Mouse (Mus musculus) forebrain, embryonic 12.5 days (tissue): Measurements from ENCODE around the gene Lcp1. TPM values are rescaled to one million over a fixed set of nuclear protein-coding genes. Genes with fewer than 3 reads are reported as not detected.

Experiments
- ATAC-seq: fragments of 200-750 bp; cut with Nextera tagmentation; 2 replicates; pipeline ENCODE4 v1.8.0; 2017; ENCODE audit warnings: moderate TSS enrichment; ENCODE audit not compliant: low FRiP score
- H3K27ac ChIP-seq: fragments of 300-500 bp; sonication (generic); 2 replicates; pipeline ENCODE4 v1.5.1; 2016; ENCODE audit warnings: mild to moderate bottlenecking
- H3K27me3 ChIP-seq: fragments of 300-500 bp; sonication (generic); 2 replicates; pipeline ENCODE4 v1.6.1; 2016; ENCODE audit warnings: mild to moderate bottlenecking
- H3K36me3 ChIP-seq: fragments of 300-500 bp; sonication (generic); replicated peaks from 2 replicates; pipeline ENCODE4 v1.6.1; 2016; ENCODE audit warnings: mild to moderate bottlenecking
- H3K4me1 ChIP-seq: fragments of 300-500 bp; sonication (generic); 2 replicates; pipeline ENCODE4 v1.6.1; 2016
- H3K4me2 ChIP-seq: fragments of 300-500 bp; sonication (generic); 2 replicates; pipeline ENCODE4 v1.6.1; 2016; ENCODE audit warnings: mild to moderate bottlenecking, moderate library complexity
- H3K4me3 ChIP-seq: fragments of 300-500 bp; sonication (generic); replicated peaks from 2 replicates; pipeline ENCODE4 v1.5.1; 2016; ENCODE audit warnings: mild to moderate bottlenecking
- H3K9ac ChIP-seq: fragments of 300-500 bp; sonication (generic); 2 replicates; pipeline ENCODE4 v1.6.1; 2016; ENCODE audit warnings: mild to moderate bottlenecking
- H3K9me3 ChIP-seq: fragments of 300-500 bp; sonication (generic); 2 replicates; pipeline ENCODE4 v1.6.1; 2016
- WGBS: fragments of 180-500 bp; shearing (Covaris S2); methylation state at CpG from one replicate; pipeline ENCODE4 v1.1.7; 2016; 5-methylcytosine and 5-hydroxymethylcytosine counted together
- polyA plus RNA-seq: library from polyadenylated mRNA; unstranded; fragments of >200 nt; fragmentation: Nextera tagmentation; extraction: Ambion mirVana; gene quantifications from 2 replicates; pipeline ENCODE4 v1.2.1, GENCODE M21; 2016

Gene Lcp1
- polyA plus RNA-seq, 1 experiment from 2014 or later, result 18.8 TPM

DNA sequence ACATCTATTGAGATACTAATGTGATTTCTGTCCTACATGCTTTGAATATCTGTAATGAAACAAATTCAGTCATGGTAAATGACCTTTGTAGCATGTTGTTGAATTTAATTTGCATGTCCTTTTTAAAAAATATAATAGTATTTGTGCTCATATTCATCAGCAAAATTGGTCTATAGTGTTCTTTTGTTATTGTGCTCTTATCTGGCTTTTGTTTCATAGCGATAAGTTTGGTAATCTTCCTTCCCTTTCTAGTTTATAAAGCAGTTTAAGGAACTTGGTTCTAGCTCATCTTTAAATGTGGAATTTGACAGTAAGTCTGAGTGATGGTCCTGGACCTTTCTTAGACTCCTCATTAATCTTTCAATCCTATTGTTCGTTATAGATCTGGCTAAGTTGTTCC is 28.5 kb downstream of the Lcp1 start:
- no peaks in the 10 kb centered on the region for H3K4me1 ChIP-seq
- H3K4me2 ChIP-seq, result no peak overlapping the region
- H3K4me3 ChIP-seq, result no peak overlapping the region
- WGBS, result 93% methylated on average over 2 of the region's 2 CpGs
- H3K36me3 ChIP-seq, result no peaks in the 10 kb centered on the region
- no peaks in the 10 kb centered on the region for H3K9me3 ChIP-seq
- ATAC-seq, result no peak
- no peaks in the 10 kb centered on the region for H3K27me3 ChIP-seq
- H3K9ac ChIP-seq, result no peak overlapping the region
- no peak overlapping the region for H3K27ac ChIP-seq

- H3K9me3 ChIP-seq, result no peaks in the 10 kb centered on the region
- H3K27me3 ChIP-seq, result no peaks in the 10 kb centered on the region
- WGBS, result 91% methylated on average over 8 of the region's 8 CpGs
- no peak for ATAC-seq
- no peak overlapping the region for H3K4me2 ChIP-seq
- no peaks in the 10 kb centered on the region for H3K36me3 ChIP-seq
- H3K4me3 ChIP-seq, result no peak overlapping the region
- no peak overlapping the region for H3K27ac ChIP-seq
- no peak overlapping the region for H3K9ac ChIP-seq
- H3K4me1 ChIP-seq, result no peaks in the 10 kb centered on the region
These were observed 33.0 kb downstream of the Lcp1 start for GRCm38 (mm10) chr14:75163866-75164265.

DNA sequence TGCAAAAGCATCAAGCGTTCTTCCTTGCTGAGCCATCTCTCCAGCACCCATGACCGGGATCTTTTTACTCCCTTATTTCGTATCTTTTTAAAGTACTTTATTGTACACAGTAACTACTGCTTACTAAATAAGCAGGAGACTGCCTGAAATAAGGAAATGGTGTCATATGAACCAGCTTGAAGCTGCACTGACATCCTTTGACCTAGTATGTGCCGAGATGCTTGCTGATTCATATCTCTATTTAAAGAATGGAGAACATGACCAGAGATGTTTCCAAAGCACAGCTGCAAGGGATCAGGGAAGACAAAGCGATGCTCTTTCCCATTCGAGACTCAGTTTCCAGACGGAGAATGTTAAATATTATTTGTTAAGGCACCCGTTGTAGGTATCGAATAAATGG is 33.4 kb downstream of the Lcp1 start:
- no peak overlapping the region for H3K27ac ChIP-seq
- ATAC-seq, result no peak
- no peak overlapping the region for H3K9ac ChIP-seq
- H3K9me3 ChIP-seq, result no peaks in the 10 kb centered on the region
- H3K36me3 ChIP-seq, result no peaks in the 10 kb centered on the region
- H3K4me3 ChIP-seq, result no peak overlapping the region
- no peaks in the 10 kb centered on the region for H3K4me1 ChIP-seq
- 93% methylated on average over 9 of the region's 9 CpGs for WGBS
- H3K4me2 ChIP-seq, result no peak overlapping the region
- H3K27me3 ChIP-seq, result no peaks in the 10 kb centered on the region

DNA sequence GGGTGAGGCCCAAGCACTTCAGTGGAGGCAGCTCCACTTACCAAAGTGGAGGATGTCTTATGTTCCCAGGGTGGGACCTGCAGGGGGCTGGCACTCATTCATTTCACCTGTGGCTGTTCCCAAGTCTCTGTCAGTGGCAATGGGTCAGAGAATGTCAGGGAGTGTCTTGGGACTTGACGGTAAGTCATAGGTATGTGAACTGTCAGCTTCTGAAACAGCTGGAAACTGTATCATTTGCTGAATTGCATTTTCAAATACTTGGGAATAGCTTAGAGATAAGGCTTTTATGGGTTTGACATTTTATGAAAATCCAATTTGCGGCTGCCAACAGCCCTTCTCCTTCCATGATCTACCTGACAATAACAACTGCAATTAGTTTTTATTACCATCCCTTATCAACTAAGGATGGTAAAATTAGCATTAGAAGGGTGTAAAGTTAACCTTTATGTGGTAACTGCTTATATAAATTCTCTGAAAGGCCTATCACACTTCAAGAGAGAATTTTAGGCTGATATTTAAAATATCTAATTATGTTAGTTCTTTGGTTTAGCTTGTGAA is 34.8 kb downstream of the Lcp1 start:
- 90% methylated on average over 2 of the region's 2 CpGs for WGBS
- H3K4me3 ChIP-seq, result no peak overlapping the region
- ATAC-seq, result no peak
- no peak overlapping the region for H3K9ac ChIP-seq
- no peaks in the 10 kb centered on the region for H3K4me1 ChIP-seq
- no peaks in the 10 kb centered on the region for H3K36me3 ChIP-seq
- H3K27me3 ChIP-seq, result no peaks in the 10 kb centered on the region
- no peak overlapping the region for H3K4me2 ChIP-seq
- H3K27ac ChIP-seq, result no peak overlapping the region
- H3K9me3 ChIP-seq, result no peaks in the 10 kb centered on the region

DNA sequence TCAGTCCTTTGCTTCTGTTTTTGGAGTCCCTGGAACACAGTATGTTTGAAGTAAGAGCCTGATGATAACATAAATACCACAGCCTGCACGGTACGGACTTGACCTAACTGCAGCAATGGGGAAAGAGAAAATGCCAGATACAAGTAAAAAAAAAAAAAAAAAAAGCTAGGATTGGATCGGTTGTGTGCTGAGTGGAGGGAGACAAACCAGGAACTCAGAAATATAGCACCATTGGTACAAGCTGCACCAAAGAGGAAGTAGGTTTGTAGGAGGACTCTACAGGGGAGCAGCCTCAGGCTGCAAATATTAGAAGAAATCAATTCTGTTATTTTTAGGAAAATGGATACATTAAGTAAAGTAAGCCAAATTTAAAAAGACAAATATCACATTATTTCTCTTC is 37.6 kb downstream of the Lcp1 start:
- H3K9ac ChIP-seq, result no peak overlapping the region
- ATAC-seq, result no peak
- H3K27me3 ChIP-seq, result no peaks in the 10 kb centered on the region
- 93% methylated on average over 3 of the region's 3 CpGs for whole genome bisulfite sequencing
- H3K36me3 ChIP-seq, result no peaks in the 10 kb centered on the region
- H3K4me1 ChIP-seq, result no peaks in the 10 kb centered on the region
- H3K4me3 ChIP-seq, result no peak overlapping the region
- H3K27ac ChIP-seq, result no peak overlapping the region
- no peak overlapping the region for H3K4me2 ChIP-seq
- H3K9me3 ChIP-seq, result no peaks in the 10 kb centered on the region

GRCm38 (mm10) chr14:75170546-75170945 is 39.6 kb downstream of the Lcp1 start:
- H3K9me3 ChIP-seq, result no peaks in the 10 kb centered on the region
- no peaks in the 10 kb centered on the region for H3K27me3 ChIP-seq
- ATAC-seq, result no peak
- H3K4me2 ChIP-seq, result no peak overlapping the region
- no peaks in the 10 kb centered on the region for H3K4me1 ChIP-seq
- no peaks in the 10 kb centered on the region for H3K36me3 ChIP-seq
- 80% methylated on average over 1 of the region's 1 CpGs for WGBS
- H3K4me3 ChIP-seq, result no peak overlapping the region
- no peak overlapping the region for H3K27ac ChIP-seq
- H3K9ac ChIP-seq, result no peak overlapping the region

- no peak for ATAC-seq
- Histone ChIP-seq H3K27ac (no peak overlapping the region), H3K9me3 (no peaks in the 10 kb centered on the region), H3K4me3 (no peak overlapping the region), H3K36me3 (no peaks in the 10 kb centered on the region), H3K9ac (no peak overlapping the region), H3K4me2 (no peak overlapping the region), H3K4me1 (no peaks in the 10 kb centered on the region), H3K27me3 (no peaks in the 10 kb centered on the region)
- 87% methylated on average over 8 of the region's 8 CpGs for WGBS
These were observed 43.4 kb downstream of the Lcp1 start for GRCm38 (mm10) chr14:75174296-75174695.

- Histone ChIP-seq H3K27me3 (no peaks in the 10 kb centered on the region), H3K4me1 (no peaks in the 10 kb centered on the region), H3K9me3 (no peaks in the 10 kb centered on the region), H3K27ac (no peak overlapping the region), H3K4me3 (no peak overlapping the region), H3K36me3 (no peaks in the 10 kb centered on the region), H3K9ac (no peak overlapping the region), H3K4me2 (no peak overlapping the region)
- no peak for ATAC-seq
- WGBS, result 88% methylated on average over 9 of the region's 9 CpGs
These were observed 44.0 kb downstream of the Lcp1 start for GRCm38 (mm10) chr14:75174731-75175555.

- no peak overlapping the region for H3K4me2 ChIP-seq
- H3K27me3 ChIP-seq, result no peaks in the 10 kb centered on the region
- H3K27ac ChIP-seq, result no peak overlapping the region
- H3K4me1 ChIP-seq, result no peaks in the 10 kb centered on the region
- H3K9me3 ChIP-seq, result no peaks in the 10 kb centered on the region
- WGBS, result 86% methylated on average over 7 of the region's 7 CpGs
- ATAC-seq, result no peak
- no peaks in the 10 kb centered on the region for H3K36me3 ChIP-seq
- no peak overlapping the region for H3K9ac ChIP-seq
- H3K4me3 ChIP-seq, result no peak overlapping the region
These were observed 44.9 kb downstream of the Lcp1 start for GRCm38 (mm10) chr14:75175781-75176180.

- no peak overlapping the region for H3K4me2 ChIP-seq
- H3K9ac ChIP-seq, result no peak overlapping the region
- H3K9me3 ChIP-seq, result no peaks in the 10 kb centered on the region
- no peaks in the 10 kb centered on the region for H3K4me1 ChIP-seq
- no peak overlapping the region for H3K4me3 ChIP-seq
- no peak for ATAC-seq
- H3K27me3 ChIP-seq, result no peaks in the 10 kb centered on the region
- no peak overlapping the region for H3K27ac ChIP-seq
- 72% methylated on average over 4 of the region's 4 CpGs for WGBS
- H3K36me3 ChIP-seq, result no peaks in the 10 kb centered on the region
These were observed 45.6 kb downstream of the Lcp1 start for GRCm38 (mm10) chr14:75176425-75177045.

DNA sequence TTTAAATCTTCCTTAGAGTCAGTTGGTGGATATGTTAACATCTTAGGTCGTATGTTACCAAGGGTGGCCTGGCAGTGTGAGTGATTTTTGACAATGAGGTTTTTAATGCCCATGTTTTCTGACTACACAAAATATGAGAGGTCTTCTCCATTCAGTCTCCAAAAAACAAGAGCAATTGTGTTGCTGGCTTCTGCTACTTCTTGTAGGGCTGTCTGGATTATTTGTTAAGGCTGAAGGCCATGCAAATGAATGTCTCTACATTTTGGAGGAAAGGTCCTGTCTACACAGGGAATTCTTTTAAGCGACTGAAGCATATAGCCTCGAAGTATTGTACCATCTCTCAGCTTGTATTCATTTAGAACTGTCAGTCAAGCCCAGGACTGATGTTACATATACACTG is 46.5 kb downstream of the Lcp1 start:
- WGBS, result 79% methylated on average over 3 of the region's 3 CpGs
- Histone ChIP-seq H3K27ac (no peak overlapping the region), H3K27me3 (no peaks in the 10 kb centered on the region), H3K4me1 (no peaks in the 10 kb centered on the region), H3K4me3 (no peak overlapping the region), H3K9me3 (no peaks in the 10 kb centered on the region), H3K36me3 (no peaks in the 10 kb centered on the region), H3K4me2 (no peak overlapping the region), H3K9ac (no peak overlapping the region)
- ATAC-seq, result no peak

DNA sequence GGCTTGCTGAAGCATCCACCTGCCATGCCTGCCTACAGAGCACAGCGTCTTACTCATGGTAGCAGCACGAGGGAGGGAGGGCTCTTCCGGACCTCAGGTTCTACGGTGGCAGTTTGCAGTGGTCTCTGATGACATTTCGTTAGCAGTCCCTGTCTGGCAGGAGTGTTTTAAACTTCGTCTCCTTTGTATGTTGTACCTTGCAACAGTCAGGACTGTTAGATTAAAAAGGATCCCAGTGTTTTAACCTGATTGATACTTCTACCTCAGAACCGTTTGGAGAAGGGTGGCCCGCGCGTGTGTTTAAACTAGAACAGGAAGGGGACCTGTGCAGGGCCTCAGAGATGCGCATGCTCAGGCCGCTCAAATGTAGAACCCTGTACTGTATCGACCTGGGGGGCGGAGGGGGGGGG is 47.5 kb downstream of the Lcp1 start:
- Histone ChIP-seq H3K9ac (no peak overlapping the region), H3K27ac (no peak overlapping the region), H3K9me3 (no peaks in the 10 kb centered on the region), H3K27me3 (no peaks in the 10 kb centered on the region), H3K4me3 (no peak overlapping the region), H3K4me2 (no peak overlapping the region), H3K36me3 (no peaks in the 10 kb centered on the region), H3K4me1 (no peaks in the 10 kb centered on the region)
- 87% methylated on average over 14 of the region's 14 CpGs for WGBS
- ATAC-seq, result no peak

- Histone ChIP-seq H3K27ac (no peak overlapping the region), H3K4me1 (no peaks in the 10 kb centered on the region), H3K36me3 (no peaks in the 10 kb centered on the region), H3K4me3 (no peak overlapping the region), H3K27me3 (no peaks in the 10 kb centered on the region), H3K9me3 (no peaks in the 10 kb centered on the region), H3K4me2 (no peak overlapping the region), H3K9ac (no peak overlapping the region)
- WGBS, result 83% methylated on average over 10 of the region's 10 CpGs
- ATAC-seq, result no peak
These were observed 47.9 kb downstream of the Lcp1 start for GRCm38 (mm10) chr14:75178801-75179211.
